Mouse (Mus musculus) embryonic facial prominence, embryonic 15.5 days (tissue): Measurements from ENCODE around the gene Pglyrp2. TPM values are rescaled to one million over a fixed set of nuclear protein-coding genes. Genes with fewer than 3 reads are reported as not detected.

Experiments used
- ATAC-seq: fragments of 200-750 bp; cut with Nextera tagmentation; 2 replicates; pipeline ENCODE4 v1.8.0; 2017; ENCODE audit warnings: low read depth, moderate TSS enrichment; ENCODE audit not compliant: insufficient number of reproducible peaks, low FRiP score, low TSS enrichment
- H3K27ac ChIP-seq: fragments of 300-500 bp; sonication (generic); replicated peaks from 2 replicates; pipeline ENCODE4 v1.5.1; 2015; ENCODE audit warnings: mild to moderate bottlenecking, inconsistent platforms
- H3K27me3 ChIP-seq: fragments of 300-500 bp; sonication (generic); 2 replicates; pipeline ENCODE4 v1.6.1; 2015; ENCODE audit warnings: inconsistent platforms
- H3K36me3 ChIP-seq: fragments of 300-500 bp; sonication (generic); 2 replicates; pipeline ENCODE4 v1.6.1; 2015; ENCODE audit warnings: mild to moderate bottlenecking, inconsistent platforms
- H3K4me1 ChIP-seq: fragments of 300-500 bp; sonication (generic); 2 replicates; pipeline ENCODE4 v1.6.1; 2015; ENCODE audit warnings: inconsistent platforms
- H3K4me2 ChIP-seq: fragments of 300-500 bp; sonication (generic); replicated peaks from 2 replicates; pipeline ENCODE4 v1.6.1; 2015; ENCODE audit warnings: mild to moderate bottlenecking, inconsistent platforms
- H3K4me3 ChIP-seq: fragments of 300-500 bp; sonication (generic); replicated peaks from 2 replicates; pipeline ENCODE4 v1.5.1; 2015; ENCODE audit warnings: mild to moderate bottlenecking, inconsistent platforms
- H3K9ac ChIP-seq: fragments of 300-500 bp; sonication (generic); 2 replicates; pipeline ENCODE4 v1.6.1; 2015; ENCODE audit warnings: inconsistent platforms
- H3K9me3 ChIP-seq: fragments of 300-500 bp; sonication (generic); replicated peaks from 2 replicates; pipeline ENCODE4 v1.6.1; 2016; ENCODE audit warnings: inconsistent platforms
- WGBS: fragments of 180-500 bp; shearing (Covaris S2); methylation state at CpG from one replicate; pipeline ENCODE4 v1.1.7; 2015; 5-methylcytosine and 5-hydroxymethylcytosine counted together
- polyA plus RNA-seq: library from polyadenylated mRNA; unstranded; fragments of >200 nt; fragmentation: Nextera tagmentation; extraction: Ambion mirVana; gene quantifications from 2 replicates; pipeline ENCODE4 v1.2.1, GENCODE M21; 2015

Gene Pglyrp2
- polyA plus RNA-seq, 1 experiment from 2014 or later = 0.13 TPM

DNA sequence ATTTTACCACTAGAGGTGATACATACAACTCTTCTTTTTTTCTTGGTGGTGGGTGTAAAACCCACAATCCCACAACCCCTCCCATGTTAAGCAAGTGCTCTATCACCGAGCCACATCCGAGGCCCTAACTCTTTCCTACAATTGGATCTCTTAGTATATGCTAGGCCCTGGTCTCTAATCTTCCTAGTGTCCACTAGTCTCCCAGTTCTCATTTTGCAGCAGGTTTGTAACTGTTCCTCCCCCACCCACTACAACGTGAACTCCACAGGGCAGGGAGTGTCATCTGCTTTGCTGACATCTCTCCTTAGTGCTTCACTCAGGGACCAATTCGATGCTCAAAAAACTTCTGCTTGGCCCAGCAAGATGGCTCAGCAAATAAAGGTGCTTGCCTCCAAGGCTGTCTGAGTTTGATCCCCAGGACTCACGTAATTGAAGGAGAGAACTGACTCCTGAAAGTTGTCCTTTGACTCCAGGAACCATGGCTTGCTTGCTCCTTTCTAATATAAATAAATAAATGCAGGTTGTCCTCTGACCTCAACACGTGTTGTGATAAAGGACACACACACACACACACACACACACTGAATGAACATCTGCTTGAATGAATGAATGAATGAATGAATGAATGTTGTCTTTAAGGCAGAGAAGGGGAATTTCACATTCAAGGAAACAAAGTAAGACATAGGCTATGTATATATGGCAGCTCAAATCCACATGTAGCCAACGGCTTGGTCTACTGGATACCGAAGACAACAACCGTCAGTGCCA is 21.8 kb downstream of the Pglyrp2 start:
- 80% methylated on average over 9 of the region's 9 CpGs for WGBS

GRCm38 (mm10) chr17:32396266-32396665 is 27.7 kb downstream of the Pglyrp2 start:
- 7% methylated on average over 37 of the region's 37 CpGs for WGBS
- Histone ChIP-seq H3K27me3 (peaks cover 82% of the 10 kb centered on the region), H3K4me1 (peaks cover 12% of the 10 kb centered on the region), H3K9me3 (no peaks in the 10 kb centered on the region), H3K4me2 (peak overlapping the region; percentile 44), H3K4me3 (peak overlapping the region; percentile 28), H3K9ac (no peak overlapping the region), H3K27ac (no peak overlapping the region), H3K36me3 (no peaks in the 10 kb centered on the region)
- no peak for ATAC-seq

More for the DNA sequence above, 21.8 kb downstream of the Pglyrp2 start:
- Histone ChIP-seq H3K4me3 (no peak overlapping the region), H3K4me2 (no peak overlapping the region), H3K9ac (no peak overlapping the region), H3K27me3 (peaks cover 23% of the 10 kb centered on the region), H3K27ac (no peak overlapping the region), H3K9me3 (no peaks in the 10 kb centered on the region), H3K4me1 (no peaks in the 10 kb centered on the region), H3K36me3 (no peaks in the 10 kb centered on the region)
- no peak for ATAC-seq

DNA sequence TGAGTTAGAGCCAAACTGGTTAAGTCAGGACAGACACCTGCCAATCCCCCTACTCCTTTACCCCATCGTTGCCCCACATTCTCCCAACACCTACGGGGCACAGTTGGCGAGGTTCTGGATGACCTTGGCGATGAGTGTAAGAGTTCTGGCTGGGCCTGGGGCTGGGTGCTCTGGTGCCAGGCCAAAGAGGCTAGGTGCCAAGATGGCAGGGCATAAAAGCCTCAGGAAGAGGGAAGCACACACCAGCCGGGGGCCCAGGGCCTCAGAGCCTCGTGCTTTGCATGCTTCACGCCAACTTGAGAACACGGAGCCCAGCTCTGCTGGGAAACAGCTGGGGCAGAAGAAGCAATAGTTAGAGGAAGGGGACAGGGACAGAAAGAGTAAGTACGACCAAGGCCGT is 30.0 kb downstream of the Pglyrp2 start:
- 82% methylated on average over 10 of the region's 10 CpGs for WGBS
- H3K9me3 ChIP-seq = no peaks in the 10 kb centered on the region
- H3K27me3 ChIP-seq = peaks cover 85% of the 10 kb centered on the region
- peaks cover 12% of the 10 kb centered on the region for H3K4me1 ChIP-seq
- H3K9ac ChIP-seq = no peak overlapping the region
- no peaks in the 10 kb centered on the region for H3K36me3 ChIP-seq
- H3K4me3 ChIP-seq = no peak overlapping the region
- no peak for ATAC-seq
- no peak overlapping the region for H3K27ac ChIP-seq
- no peak overlapping the region for H3K4me2 ChIP-seq

GRCm38 (mm10) chr17:32389101-32389659 is 34.8 kb downstream of the Pglyrp2 start, which contains the start of gene Wiz:
TSS of gene Wiz (minus strand) at chr17:32389439.
- Histone ChIP-seq H3K36me3 (peaks cover 22% of the 10 kb centered on the region), H3K9me3 (no peaks in the 10 kb centered on the region), H3K27ac (peak within 1 kb of the TSS; percentile 79), H3K4me3 (peak within 1 kb of the TSS; percentile 73), H3K9ac (peak within 1 kb of the TSS; percentile 63), H3K4me1 (peaks cover 21% of the 10 kb centered on the region), H3K27me3 (peaks cover 38% of the 10 kb centered on the region), H3K4me2 (peak within 1 kb of the TSS; percentile 96)
- peak; percentile 88 for ATAC-seq
- WGBS = under 1% methylated on average over 24 of the region's 44 CpGs

DNA sequence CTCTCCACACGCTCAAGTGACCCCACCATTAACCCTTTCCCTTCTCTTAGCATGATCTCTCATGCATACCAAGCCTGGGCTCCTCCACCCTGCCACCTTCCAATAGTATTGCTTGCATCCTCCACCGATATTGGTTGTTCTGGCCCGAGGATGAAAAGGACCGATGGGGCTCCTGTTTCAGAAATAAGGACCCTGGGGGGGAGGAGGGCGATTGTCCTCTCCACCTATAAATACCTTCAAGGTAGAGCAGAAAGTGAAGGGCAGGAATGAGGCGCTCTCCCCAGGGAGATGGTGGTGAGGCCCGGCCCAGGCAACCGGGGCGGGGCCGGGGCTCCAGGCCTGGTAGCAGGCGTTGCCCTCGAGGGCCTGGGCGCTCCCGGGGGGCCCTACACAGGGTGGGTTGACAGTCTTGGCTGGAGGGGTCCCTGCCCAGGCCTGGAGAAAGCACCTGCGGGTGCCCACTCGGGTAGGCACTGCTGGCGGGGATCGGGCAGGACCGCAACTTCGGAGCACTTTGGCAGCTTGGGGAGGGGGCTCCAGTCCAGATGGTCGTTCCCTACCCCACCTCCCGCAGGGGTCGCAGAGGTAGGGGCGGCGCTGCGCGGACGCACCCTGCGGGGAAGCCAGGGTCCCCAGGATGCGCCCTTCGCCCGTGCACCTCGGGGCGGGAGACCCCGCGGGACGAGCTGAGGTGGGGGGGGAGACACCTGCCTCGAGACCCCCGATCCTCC is 35.4 kb downstream of the Pglyrp2 start:
- Histone ChIP-seq H3K4me3 (peak overlapping the region; percentile 73), H3K27me3 (peaks cover 31% of the 10 kb centered on the region), H3K9ac (peak overlapping the region; percentile 63), H3K4me1 (peaks cover 21% of the 10 kb centered on the region), H3K4me2 (peak overlapping the region; percentile 96), H3K36me3 (peaks cover 24% of the 10 kb centered on the region), H3K27ac (peak overlapping the region; percentile 79), H3K9me3 (no peaks in the 10 kb centered on the region)
- WGBS = under 1% methylated on average over 29 of the region's 39 CpGs
- ATAC-seq = peak; percentile 45

DNA sequence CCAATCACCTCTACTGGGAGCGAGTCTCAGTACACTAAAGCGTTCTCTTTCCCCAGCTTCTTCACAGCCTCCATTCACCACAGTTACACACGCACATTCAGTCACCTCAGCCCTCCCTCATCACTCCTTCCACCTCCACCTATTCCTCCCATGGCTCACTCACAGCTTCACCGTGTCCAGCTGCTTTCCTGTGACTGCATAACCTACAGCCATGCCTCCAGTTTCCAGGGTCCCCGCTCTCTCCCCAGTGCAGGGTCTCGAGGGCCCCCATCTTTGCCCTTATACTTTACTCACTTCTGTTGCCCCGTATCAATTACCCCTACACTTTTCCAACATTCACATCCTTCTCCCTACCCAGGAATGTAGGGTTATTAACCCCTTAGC is 36.0 kb downstream of the Pglyrp2 start:
- H3K36me3 ChIP-seq = peaks cover 24% of the 10 kb centered on the region
- no peak overlapping the region for H3K9ac ChIP-seq
- peak overlapping the region; percentile 73 for H3K4me3 ChIP-seq
- peaks cover 26% of the 10 kb centered on the region for H3K27me3 ChIP-seq
- H3K4me1 ChIP-seq = peaks cover 21% of the 10 kb centered on the region
- ATAC-seq = no peak
- peak overlapping the region; percentile 96 for H3K4me2 ChIP-seq
- 31% methylated on average over 7 of the region's 7 CpGs for WGBS
- H3K9me3 ChIP-seq = no peaks in the 10 kb centered on the region
- no peak overlapping the region for H3K27ac ChIP-seq

- Histone ChIP-seq H3K9ac (no peak overlapping the region), H3K27ac (no peak overlapping the region), H3K4me2 (no peak overlapping the region), H3K27me3 (peaks cover 14% of the 10 kb centered on the region), H3K4me3 (no peak overlapping the region), H3K36me3 (peaks cover 24% of the 10 kb centered on the region), H3K9me3 (no peaks in the 10 kb centered on the region), H3K4me1 (peaks cover 16% of the 10 kb centered on the region)
- no peak for ATAC-seq
- WGBS = 63% methylated on average over 9 of the region's 9 CpGs
Measured at GRCm38 (mm10) chr17:32386659-32387432, 37.1 kb downstream of the Pglyrp2 start.

DNA sequence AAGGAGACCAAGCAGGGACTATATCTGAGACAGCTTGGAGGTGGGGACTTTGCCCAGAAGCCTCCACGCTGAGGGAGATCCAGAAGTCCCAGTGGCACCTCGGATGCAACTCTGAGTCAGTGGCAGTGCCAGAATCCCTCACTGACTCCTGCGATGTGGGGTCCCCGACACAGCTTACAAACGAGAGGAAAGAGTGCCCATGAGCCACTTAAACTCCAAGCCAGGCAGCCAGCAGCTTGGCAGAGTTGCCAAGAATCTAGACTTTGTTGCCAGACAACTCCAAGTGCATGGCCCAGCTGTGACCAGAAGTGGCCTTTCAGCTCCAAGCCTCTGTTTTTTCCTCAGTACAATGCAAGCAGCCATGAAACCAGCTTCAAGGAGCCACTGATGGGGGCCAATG is 40.3 kb downstream of the Pglyrp2 start:
- Histone ChIP-seq H3K27ac (no peak overlapping the region), H3K9me3 (no peaks in the 10 kb centered on the region), H3K9ac (no peak overlapping the region), H3K4me1 (peaks cover 15% of the 10 kb centered on the region), H3K4me2 (no peak overlapping the region), H3K27me3 (no peaks in the 10 kb centered on the region), H3K4me3 (no peak overlapping the region), H3K36me3 (peaks cover 26% of the 10 kb centered on the region)
- ATAC-seq = no peak
- 94% methylated on average over 5 of the region's 5 CpGs for WGBS

DNA sequence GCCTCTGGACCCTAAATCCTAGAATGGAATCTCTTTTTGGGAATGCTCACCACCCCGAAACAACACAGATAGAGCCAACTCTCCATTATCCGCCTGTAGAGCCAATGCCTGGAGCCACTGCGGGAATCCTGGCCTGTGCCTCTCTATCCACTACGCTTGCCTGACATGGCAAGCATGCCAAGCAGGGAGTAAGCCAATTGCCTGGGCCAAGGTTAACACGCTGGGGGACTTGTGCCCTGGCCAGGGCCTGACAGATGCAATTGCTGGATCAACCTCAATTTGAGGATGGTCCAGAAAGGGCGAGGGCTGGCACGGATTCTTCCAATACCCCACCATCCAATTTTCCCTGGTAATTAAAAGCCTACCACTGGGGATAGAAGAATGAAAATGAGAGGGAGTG is 41.4 kb downstream of the Pglyrp2 start:
- Histone ChIP-seq H3K27me3 (no peaks in the 10 kb centered on the region), H3K4me3 (no peak overlapping the region), H3K36me3 (peaks cover 36% of the 10 kb centered on the region), H3K27ac (no peak overlapping the region), H3K4me2 (no peak overlapping the region), H3K9ac (no peak overlapping the region), H3K4me1 (peaks cover 5% of the 10 kb centered on the region), H3K9me3 (no peaks in the 10 kb centered on the region)
- ATAC-seq = no peak
- WGBS = 82% methylated on average over 7 of the region's 7 CpGs

- WGBS = 76% methylated on average over 2 of the region's 2 CpGs
- no peak for ATAC-seq
Measured at GRCm38 (mm10) chr17:32378786-32379185, 45.2 kb downstream of the Pglyrp2 start.

DNA sequence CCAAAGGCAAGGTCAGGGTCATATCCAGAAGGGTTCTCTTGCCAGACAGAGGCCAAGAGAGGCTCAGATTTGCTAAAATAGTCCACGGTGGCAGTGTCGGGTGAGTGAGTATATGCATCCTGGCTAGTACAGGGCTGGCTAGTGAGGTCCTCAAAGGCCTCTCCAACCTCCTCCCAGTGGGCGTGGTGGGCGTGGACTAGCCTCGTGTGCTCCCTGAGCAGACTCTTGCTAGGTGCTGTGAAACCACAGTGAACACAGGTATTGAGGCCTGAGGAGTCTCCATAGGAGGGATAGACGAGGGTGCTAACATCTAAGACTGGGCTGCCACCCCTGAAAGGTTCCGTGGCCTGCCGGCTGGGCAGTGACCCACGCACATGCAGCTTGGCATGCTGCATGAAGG is 46.8 kb downstream of the Pglyrp2 start:
- Histone ChIP-seq H3K27ac (no peak overlapping the region), H3K9me3 (no peaks in the 10 kb centered on the region), H3K9ac (no peak overlapping the region), H3K27me3 (no peaks in the 10 kb centered on the region), H3K4me2 (no peak overlapping the region), H3K36me3 (peaks cover 15% of the 10 kb centered on the region), H3K4me1 (no peaks in the 10 kb centered on the region), H3K4me3 (no peak overlapping the region)
- WGBS = 83% methylated on average over 9 of the region's 9 CpGs
- no peak for ATAC-seq

More at GRCm38 (mm10) chr17:32378786-32379185, 45.2 kb downstream of the Pglyrp2 start:
- no peaks in the 10 kb centered on the region for H3K9me3 ChIP-seq
- H3K4me3 ChIP-seq = no peak overlapping the region
- H3K27me3 ChIP-seq = no peaks in the 10 kb centered on the region
- H3K4me1 ChIP-seq = no peaks in the 10 kb centered on the region
- H3K9ac ChIP-seq = no peak overlapping the region
- no peak overlapping the region for H3K27ac ChIP-seq
- peaks cover 15% of the 10 kb centered on the region for H3K36me3 ChIP-seq
- no peak overlapping the region for H3K4me2 ChIP-seq
